Mouse (Mus musculus) midbrain, embryonic 15.5 days (tissue): ENCODE data around the gene Map3k5. TPM values are rescaled to one million over a fixed set of nuclear protein-coding genes. Genes with fewer than 3 reads are reported as not detected.

Source experiments
- ATAC-seq: fragments of 200-750 bp; cut with Nextera tagmentation; replicated peaks from 2 replicates; pipeline ENCODE4 v1.8.0; 2017; ENCODE audit warnings: moderate TSS enrichment
- H3K27ac ChIP-seq: fragments of 300-500 bp; sonication (generic); 2 replicates; pipeline ENCODE4 v1.5.1; 2015; ENCODE audit warnings: mild to moderate bottlenecking, inconsistent platforms
- H3K27me3 ChIP-seq: fragments of 300-500 bp; sonication (generic); replicated peaks from 2 replicates; pipeline ENCODE4 v1.6.1; 2015; ENCODE audit warnings: inconsistent platforms
- H3K36me3 ChIP-seq: fragments of 300-500 bp; sonication (generic); replicated peaks from 2 replicates; pipeline ENCODE4 v1.6.1; 2015; ENCODE audit warnings: inconsistent platforms
- H3K4me1 ChIP-seq: fragments of 300-500 bp; sonication (generic); 2 replicates; pipeline ENCODE4 v1.6.1; 2015; ENCODE audit warnings: inconsistent platforms
- H3K4me2 ChIP-seq: fragments of 300-500 bp; sonication (generic); 2 replicates; pipeline ENCODE4 v1.6.1; 2015; ENCODE audit warnings: inconsistent platforms, mild to moderate bottlenecking, moderate library complexity
- H3K4me3 ChIP-seq: fragments of 300-500 bp; sonication (generic); 2 replicates; pipeline ENCODE4 v1.5.1; 2015; ENCODE audit warnings: mild to moderate bottlenecking, inconsistent platforms
- H3K9ac ChIP-seq: fragments of 300-500 bp; sonication (generic); 2 replicates; pipeline ENCODE4 v1.6.1; 2015; ENCODE audit warnings: mild to moderate bottlenecking, inconsistent platforms
- H3K9me3 ChIP-seq: fragments of 300-500 bp; sonication (generic); 2 replicates; pipeline ENCODE4 v1.6.1; 2016; ENCODE audit warnings: inconsistent platforms
- WGBS: fragments of 180-500 bp; shearing (Covaris S2); methylation state at CpG from one replicate; pipeline ENCODE4 v1.1.7; 2015; ENCODE audit warnings: mixed read lengths; 5-methylcytosine and 5-hydroxymethylcytosine counted together
- polyA plus RNA-seq: library from polyadenylated mRNA; unstranded; fragments of >200 nt; fragmentation: Nextera tagmentation; extraction: Ambion mirVana; gene quantifications from 2 replicates; pipeline ENCODE4 v1.2.1, GENCODE M21; 2015

Gene Map3k5
- polyA plus RNA-seq, 1 experiment from 2014 or later = 1.3 TPM

GRCm38 (mm10) chr10:20022608-20023340 is 88.5 kb downstream of the Map3k5 start:
- H3K27ac ChIP-seq = no peak overlapping the region
- 0 out of 2 replicates have a peak, but pooled peaks have one; percentile 33 for ATAC-seq
- H3K9ac ChIP-seq = no peak overlapping the region
- H3K9me3 ChIP-seq = no peaks in the 10 kb centered on the region
- H3K4me1 ChIP-seq = peaks cover 5% of the 10 kb centered on the region; the same call in 1 of the 2 replicates
- no peak overlapping the region for H3K4me3 ChIP-seq
- no peak overlapping the region for H3K4me2 ChIP-seq
- WGBS = 50% methylated on average over 10 of the region's 10 CpGs
- no peaks in the 10 kb centered on the region for H3K36me3 ChIP-seq
- no peaks in the 10 kb centered on the region for H3K27me3 ChIP-seq

GRCm38 (mm10) chr10:20023524-20023923 is 89.3 kb downstream of the Map3k5 start:
- 69% methylated on average over 10 of the region's 10 CpGs for WGBS
- Histone ChIP-seq H3K4me2 (no peak overlapping the region), H3K36me3 (no peaks in the 10 kb centered on the region), H3K27me3 (no peaks in the 10 kb centered on the region), H3K9ac (no peak overlapping the region), H3K4me3 (no peak overlapping the region), H3K9me3 (no peaks in the 10 kb centered on the region), H3K4me1 (peaks cover 5% of the 10 kb centered on the region; the same call in 1 of the 2 replicates), H3K27ac (no peak overlapping the region)
- ATAC-seq = no peak

- WGBS = 94% methylated on average over 10 of the region's 10 CpGs
- no peak overlapping the region for H3K4me2 ChIP-seq
- no peak overlapping the region for H3K4me3 ChIP-seq
- H3K27ac ChIP-seq = no peak overlapping the region
- no peak for ATAC-seq
- no peaks in the 10 kb centered on the region for H3K36me3 ChIP-seq
- no peak overlapping the region for H3K9ac ChIP-seq
- H3K27me3 ChIP-seq = no peaks in the 10 kb centered on the region
- H3K9me3 ChIP-seq = no peaks in the 10 kb centered on the region
- H3K4me1 ChIP-seq = peaks cover 5% of the 10 kb centered on the region; the same call in 1 of the 2 replicates
Observed at GRCm38 (mm10) chr10:20024891-20025290, 90.6 kb downstream of the Map3k5 start.

- no peak overlapping the region for H3K9ac ChIP-seq
- no peaks in the 10 kb centered on the region for H3K36me3 ChIP-seq
- no peaks in the 10 kb centered on the region for H3K27me3 ChIP-seq
- ATAC-seq = no peak
- peaks cover 5% of the 10 kb centered on the region; the same call in 1 of the 2 replicates for H3K4me1 ChIP-seq
- H3K4me2 ChIP-seq = no peak overlapping the region
- no peaks in the 10 kb centered on the region for H3K9me3 ChIP-seq
- no peak overlapping the region for H3K4me3 ChIP-seq
- whole genome bisulfite sequencing = 85% methylated on average over 12 of the region's 12 CpGs
- H3K27ac ChIP-seq = no peak overlapping the region
Observed at GRCm38 (mm10) chr10:20025781-20026520, 91.7 kb downstream of the Map3k5 start.

GRCm38 (mm10) chr10:20030703-20031102 is 96.4 kb downstream of the Map3k5 start:
- Histone ChIP-seq H3K9ac (no peak overlapping the region), H3K9me3 (no peaks in the 10 kb centered on the region), H3K4me1 (no peaks in the 10 kb centered on the region), H3K36me3 (no peaks in the 10 kb centered on the region), H3K4me3 (no peak overlapping the region), H3K4me2 (no peak overlapping the region), H3K27ac (no peak overlapping the region), H3K27me3 (no peaks in the 10 kb centered on the region)
- ATAC-seq = no peak
- WGBS = 53% methylated on average over 1 of the region's 1 CpGs

GRCm38 (mm10) chr10:20031936-20032335 is 97.7 kb downstream of the Map3k5 start:
- ATAC-seq = no peak
- H3K4me3 ChIP-seq = no peak overlapping the region
- H3K9me3 ChIP-seq = no peaks in the 10 kb centered on the region
- H3K36me3 ChIP-seq = no peaks in the 10 kb centered on the region
- no peak overlapping the region for H3K27ac ChIP-seq
- H3K27me3 ChIP-seq = no peaks in the 10 kb centered on the region
- no peak overlapping the region for H3K9ac ChIP-seq
- WGBS = 68% methylated on average over 2 of the region's 2 CpGs
- no peaks in the 10 kb centered on the region for H3K4me1 ChIP-seq
- H3K4me2 ChIP-seq = no peak overlapping the region

GRCm38 (mm10) chr10:20036375-20036774 is 102.1 kb downstream of the Map3k5 start:
- no peak overlapping the region for H3K27ac ChIP-seq
- no peaks in the 10 kb centered on the region for H3K4me1 ChIP-seq
- no peak overlapping the region for H3K4me3 ChIP-seq
- H3K27me3 ChIP-seq = no peaks in the 10 kb centered on the region
- H3K36me3 ChIP-seq = no peaks in the 10 kb centered on the region
- no peak overlapping the region for H3K9ac ChIP-seq
- H3K9me3 ChIP-seq = no peaks in the 10 kb centered on the region
- ATAC-seq = no peak
- 87% methylated on average over 2 of the region's 2 CpGs for WGBS
- no peak overlapping the region for H3K4me2 ChIP-seq

- Histone ChIP-seq H3K4me3 (no peak overlapping the region), H3K27me3 (no peaks in the 10 kb centered on the region), H3K4me1 (no peaks in the 10 kb centered on the region), H3K9ac (no peak overlapping the region), H3K27ac (no peak overlapping the region), H3K4me2 (no peak overlapping the region), H3K9me3 (no peaks in the 10 kb centered on the region), H3K36me3 (no peaks in the 10 kb centered on the region)
- ATAC-seq = no peak
- WGBS = 78% methylated on average over 7 of the region's 7 CpGs
Observed at GRCm38 (mm10) chr10:20036846-20037245, 102.6 kb downstream of the Map3k5 start.

- H3K4me3 ChIP-seq = no peak overlapping the region
- no peaks in the 10 kb centered on the region for H3K9me3 ChIP-seq
- no peak overlapping the region for H3K9ac ChIP-seq
- WGBS = 93% methylated on average over 3 of the region's 3 CpGs
- ATAC-seq = no peak
- H3K27me3 ChIP-seq = no peaks in the 10 kb centered on the region
- no peaks in the 10 kb centered on the region for H3K4me1 ChIP-seq
- H3K27ac ChIP-seq = no peak overlapping the region
- H3K36me3 ChIP-seq = no peaks in the 10 kb centered on the region
- H3K4me2 ChIP-seq = no peak overlapping the region
Observed at GRCm38 (mm10) chr10:20039531-20039930, 105.3 kb downstream of the Map3k5 start.

GRCm38 (mm10) chr10:20040116-20040515 is 105.8 kb downstream of the Map3k5 start:
- H3K4me2 ChIP-seq = no peak overlapping the region
- no peak overlapping the region for H3K4me3 ChIP-seq
- H3K9ac ChIP-seq = no peak overlapping the region
- no peaks in the 10 kb centered on the region for H3K4me1 ChIP-seq
- ATAC-seq = no peak
- H3K27me3 ChIP-seq = no peaks in the 10 kb centered on the region
- WGBS = 44% methylated on average over 7 of the region's 7 CpGs
- no peak overlapping the region for H3K27ac ChIP-seq
- no peaks in the 10 kb centered on the region for H3K36me3 ChIP-seq
- H3K9me3 ChIP-seq = no peaks in the 10 kb centered on the region

GRCm38 (mm10) chr10:20040677-20041076 is 106.4 kb downstream of the Map3k5 start:
- Histone ChIP-seq H3K4me1 (no peaks in the 10 kb centered on the region), H3K4me3 (no peak overlapping the region), H3K4me2 (no peak overlapping the region), H3K9ac (no peak overlapping the region), H3K36me3 (no peaks in the 10 kb centered on the region), H3K9me3 (no peaks in the 10 kb centered on the region), H3K27me3 (no peaks in the 10 kb centered on the region), H3K27ac (no peak overlapping the region)
- ATAC-seq = no peak
- WGBS = 85% methylated on average over 4 of the region's 4 CpGs

- Histone ChIP-seq H3K27ac (no peak overlapping the region), H3K4me1 (no peaks in the 10 kb centered on the region), H3K9ac (no peak overlapping the region), H3K27me3 (no peaks in the 10 kb centered on the region), H3K4me3 (no peak overlapping the region), H3K4me2 (no peak overlapping the region), H3K9me3 (no peaks in the 10 kb centered on the region), H3K36me3 (no peaks in the 10 kb centered on the region)
- ATAC-seq = no peak
- 95% methylated on average over 8 of the region's 8 CpGs for WGBS
Observed at GRCm38 (mm10) chr10:20042081-20042480, 107.8 kb downstream of the Map3k5 start.
